Mouse (Mus musculus): ENCODE measurements at regions not wholly inside any gene's neighbourhood (a gene's known extent, or its start where the extent isn't known, plus 50 kb on each side); places are given as distances from the start of the nearest gene placed in this dataset.

DNA sequence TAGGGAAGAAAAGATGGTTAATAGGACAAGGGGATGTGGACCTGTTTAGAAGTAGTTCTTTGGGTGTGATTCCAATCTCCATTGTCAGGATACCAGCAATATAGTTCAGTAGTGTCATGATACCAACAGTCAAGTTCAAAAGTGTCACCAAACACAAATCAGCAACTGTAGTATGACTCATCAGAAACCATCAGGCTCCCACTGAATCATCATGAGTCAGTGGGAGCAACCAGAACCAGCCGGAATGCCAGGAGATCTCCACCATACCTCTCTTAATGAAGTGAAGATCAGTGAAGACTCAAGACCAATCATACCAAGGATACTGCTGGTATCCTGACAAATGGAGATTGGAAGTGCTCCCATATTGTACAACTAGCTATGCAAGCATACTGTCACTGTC lies 410.5 kb downstream of the Rnf144b start:
- no peak for TF ChIP-seq POLR2A (IDR thresholded peaks at IDR 0.05; ENCODE audit: low read depth, low read length)
- no peak for TF ChIP-seq CTCF (conservative IDR thresholded peaks at IDR 0.05 in 1 of 2, IDR thresholded peaks at IDR 0.05 in 1 of 2; ENCODE audit: low read depth in 2 of 2, low read length in 2 of 2)
- TF ChIP-seq RAD21 (IDR thresholded peaks at IDR 0.05; ENCODE audit: low read depth, low read length): no peak
- TF ChIP-seq ZKSCAN1 (IDR thresholded peaks at IDR 0.05; ENCODE audit: borderline replicate concordance, low read depth, low read length): no peak
- TF ChIP-seq ZMIZ1 (IDR thresholded peaks at IDR 0.05; ENCODE audit: low read depth, low read length): no peak
- TF ChIP-seq USF1 (IDR thresholded peaks at IDR 0.05; ENCODE audit: low read depth, low read length): no peak
- no peak for TF ChIP-seq JUND (conservative IDR thresholded peaks at IDR 0.05; ENCODE audit: low read depth, low read length)
- TF ChIP-seq NELFE (IDR thresholded peaks at IDR 0.05; ENCODE audit: low read depth, low read length): no peak
- TF ChIP-seq RCOR1 (conservative IDR thresholded peaks at IDR 0.05; ENCODE audit: low read depth, low read length): no peak
